Mouse (Mus musculus): ENCODE data around the gene Ier3. TPM values are rescaled to one million over a fixed set of nuclear protein-coding genes. Genes with fewer than 3 reads are reported as not detected.

Gene Ier3
- total RNA-seq, 2 experiments from 2014 or later: 11.3 to 14.9 TPM

- peak in 1 of 2 experiments; percentile 51 for DNase-seq (ENCODE audit: low spot score in 2 of 2)
Measured at GRCm38 (mm10) chr17:35866281-35866831, 44.9 kb downstream of the Ier3 start.

- DNase-seq (ENCODE audit: low spot score in 2 of 2): no peak
Measured at GRCm38 (mm10) chr17:35866911-35867890, 45.7 kb downstream of the Ier3 start.

GRCm38 (mm10) chr17:35868165-35868820 lies 46.8 kb downstream of the Ier3 start:
- no peak for DNase-seq (ENCODE audit: low spot score in 2 of 2)

GRCm38 (mm10) chr17:35868961-35869345 lies 47.5 kb downstream of the Ier3 start:
- DNase-seq (ENCODE audit: low spot score in 2 of 2): no peak

- DNase-seq (ENCODE audit: low spot score in 2 of 2): no peak
Measured at GRCm38 (mm10) chr17:35869346-35870067, 48.0 kb downstream of the Ier3 start.

GRCm38 (mm10) chr17:35870151-35870883 lies 48.8 kb downstream of the Ier3 start:
- DNase-seq (ENCODE audit: low spot score in 2 of 2): no peak

GRCm38 (mm10) chr17:35870884-35871696 lies 49.6 kb downstream of the Ier3 start:
- DNase-seq (ENCODE audit: low spot score in 2 of 2): no peak

Small RNAs within 50 kb of the gene (microRNA-seq; reads per million reads assigned to microRNA genes)
- not detected for gene Gm28033

Other genes with a start within 250 kb of the Ier3 start
- gene Sfta2, start 220.1 kb upstream of the Ier3 start, total RNA-seq (2021): not detected
- not detected for gene Gm9573, start 195.0 kb upstream of the Ier3 start, total RNA-seq (2021)
- gene Mucl3, start 178.0 kb upstream of the Ier3 start, total RNA-seq (2021): under 1 TPM in 1 of 2 experiments, not detected in 1; 0.11 TPM
- 10 to 100 TPM; 57.7 to 61.0 TPM for gene Vars2, start 154.1 kb upstream of the Ier3 start, total RNA-seq (2021)
- 10 to 100 TPM; 30.1 to 31.4 TPM for gene Gtf2h4, start 147.9 kb upstream of the Ier3 start, total RNA-seq (2021)
- 10 to 100 TPM; 55.9 to 65.9 TPM for gene Ddr1, start 117.1 kb upstream of the Ier3 start, total RNA-seq (2021)
- 10 to 100 TPM; 70.9 to 72.5 TPM for gene Flot1, start 1.5 kb downstream of the Ier3 start, total RNA-seq (2021)
- gene Tubb5, start 16.6 kb downstream of the Ier3 start, total RNA-seq (2021): 100 to 1,000 TPM; 553 to 648 TPM
- 10 to 100 TPM; 28.2 to 35.6 TPM for gene Mdc1, start 19.8 kb downstream of the Ier3 start, total RNA-seq (2021)
- 10 to 100 TPM; 25.8 to 27.1 TPM for gene Nrm, start 39.6 kb downstream of the Ier3 start, total RNA-seq (2021)
- gene Ppp1r18, start 43.9 kb downstream of the Ier3 start, total RNA-seq (2021): 10 to 100 TPM; 40.7 to 46.6 TPM
- gene Dhx16, start 58.1 kb downstream of the Ier3 start, total RNA-seq (2021): 10 to 100 TPM; 44.4 to 52.3 TPM
- 10 to 100 TPM; 34.4 to 34.5 TPM for gene 2310061I04Rik, start 75.7 kb downstream of the Ier3 start, total RNA-seq (2021)
- 10 to 100 TPM; 46.3 to 50.3 TPM for gene Atat1, start 88.4 kb downstream of the Ier3 start, total RNA-seq (2021)
- gene Mrps18b, start 94.7 kb downstream of the Ier3 start, total RNA-seq (2021): 10 to 100 TPM; 77.3 to 83.2 TPM
- gene Ppp1r10, start 94.8 kb downstream of the Ier3 start, total RNA-seq (2021): 10 to 100 TPM; 89.8 to 96.6 TPM
- gene Abcf1, start 148.1 kb downstream of the Ier3 start, total RNA-seq (2021): 100 to 1,000 TPM in 1 of 2 experiments, 10 to 100 TPM in 1; 96.2 to 107 TPM
- 10 to 100 TPM; 61.1 to 64.2 TPM for gene Gnl1, start 158.2 kb downstream of the Ier3 start, total RNA-seq (2021)
- 10 to 100 TPM; 40.9 to 44.2 TPM for gene Prr3, start 158.6 kb downstream of the Ier3 start, total RNA-seq (2021)
- 1 to 10 TPM; 2.5 to 3.3 TPM for gene H2-T24, start 198.9 kb downstream of the Ier3 start, total RNA-seq (2021)
- 10 to 100 TPM; 33.9 to 55.1 TPM for gene H2-T23, start 211.2 kb downstream of the Ier3 start, total RNA-seq (2021)
- 10 to 100 TPM; 22.1 to 22.9 TPM for gene H2-T22, start 221.1 kb downstream of the Ier3 start, total RNA-seq (2021)
- gene Gm6034, start 221.3 kb downstream of the Ier3 start, total RNA-seq (2021): under 1 TPM in 1 of 2 experiments, not detected in 1; 0.17 TPM
- gene Gm11127, start 236.7 kb downstream of the Ier3 start, total RNA-seq (2021): 1 to 10 TPM; 1.4 to 1.7 TPM